Mouse (Mus musculus) hindbrain, postnatal 0 days (tissue): ENCODE data around the gene Gucy1b2. TPM values are rescaled to one million over a fixed set of nuclear protein-coding genes. Genes with fewer than 3 reads are reported as not detected.

Experiments used
- ATAC-seq: fragments of 200-750 bp; cut with Nextera tagmentation; 2 replicates; pipeline ENCODE4 v1.8.0; 2017; ENCODE audit warnings: mild to moderate bottlenecking, moderate TSS enrichment, moderate library complexity
- DNase-seq: peaks from one replicate; pipeline ENCODE4 v3.0.0-alpha.2; 2015; ENCODE audit warnings: low spot score
- H3K27ac ChIP-seq: fragments of 300-500 bp; sonication (generic); 2 replicates; pipeline ENCODE4 v1.5.1; 2014; ENCODE audit warnings: mild to moderate bottlenecking
- H3K27me3 ChIP-seq: fragments of 300-500 bp; sonication (generic); 2 replicates; pipeline ENCODE4 v1.6.1; 2014; ENCODE audit warnings: low read length, mixed read lengths; ENCODE audit not compliant: insufficient read depth
- H3K36me3 ChIP-seq: fragments of 300-500 bp; sonication (generic); 2 replicates; pipeline ENCODE4 v1.6.1; 2014; ENCODE audit warnings: low read length, mixed read lengths; ENCODE audit not compliant: insufficient read depth
- H3K4me1 ChIP-seq: fragments of 300-500 bp; sonication (generic); 2 replicates; pipeline ENCODE4 v1.6.1; 2014; ENCODE audit warnings: antibody characterized with exemption, low read length, mixed read lengths; ENCODE audit not compliant: insufficient read depth
- H3K4me2 ChIP-seq: fragments of 300-500 bp; sonication (generic); 2 replicates; pipeline ENCODE4 v1.6.1; 2014; ENCODE audit warnings: low read depth, mild to moderate bottlenecking, low read length, moderate library complexity, mixed read lengths
- H3K4me3 ChIP-seq: fragments of 300-500 bp; sonication (generic); 2 replicates; pipeline ENCODE4 v1.5.1; 2014; ENCODE audit warnings: low read length
- H3K9ac ChIP-seq: fragments of 300-500 bp; sonication (generic); replicated peaks from 2 replicates; pipeline ENCODE4 v1.6.1; 2014; ENCODE audit warnings: mild to moderate bottlenecking, low read length, moderate library complexity, mixed read lengths
- H3K9me3 ChIP-seq: fragments of 300-500 bp; sonication (generic); 2 replicates; pipeline ENCODE4 v1.6.1; 2016; ENCODE audit warnings: low read length, mixed read lengths
- CTCF ChIP-seq: IDR thresholded peaks from 2 replicates; pipeline ENCODE4 v1.5.1; 2016; ENCODE audit warnings: antibody characterized with exemption, control low read depth, low read depth
- WGBS: fragments of 180-500 bp; shearing (Covaris S2); extraction: QIAGEN DNeasy Blood & Tissue Kit; methylation state at CpG from one replicate; pipeline ENCODE4 v1.1.7; 2014; 5-methylcytosine and 5-hydroxymethylcytosine counted together
- polyA plus RNA-seq: library from polyadenylated mRNA; unstranded; fragments of >200 nt; fragmentation: Nextera tagmentation; extraction: Ambion mirVana; gene quantifications from 2 replicates; pipeline ENCODE4 v1.2.1, GENCODE M21; 2015
- total RNA-seq: library from RNA; depleted of rRNA; stranded (reverse); fragments of >200 nt; gene quantifications from 2 replicates; pipeline ENCODE4 v1.2.3, GENCODE M21; 2014

Gene Gucy1b2
- total and polyA plus RNA-seq, 2 experiments from 2014 or later: 0.80 to 2.2 TPM

GRCm38 (mm10) chr14:62447214-62447548 lies 8.9 kb downstream of the Gucy1b2 start:
- TF ChIP-seq CTCF: no peak
- Histone ChIP-seq H3K4me1 (no peaks in the 10 kb centered on the region), H3K27ac (no peak overlapping the region), H3K4me2 (no peak overlapping the region), H3K9me3 (no peaks in the 10 kb centered on the region), H3K9ac (no peak overlapping the region), H3K4me3 (no peak overlapping the region), H3K27me3 (no peaks in the 10 kb centered on the region), H3K36me3 (no peaks in the 10 kb centered on the region)
- WGBS: 49% methylated on average over 3 of the region's 3 CpGs
- DNase-seq (peak; percentile 71), ATAC-seq (0 out of 2 replicates have a peak, but pooled peaks have one; percentile 51)

GRCm38 (mm10) chr14:62446385-62447213 lies 9.5 kb downstream of the Gucy1b2 start:
- no peak for TF ChIP-seq CTCF
- no peaks in the 10 kb centered on the region for H3K9me3 ChIP-seq
- no peak overlapping the region for H3K9ac ChIP-seq
- no peak overlapping the region for H3K27ac ChIP-seq
- no peaks in the 10 kb centered on the region for H3K4me1 ChIP-seq
- DNase-seq: no peak
- no peaks in the 10 kb centered on the region for H3K36me3 ChIP-seq
- no peak overlapping the region for H3K4me3 ChIP-seq
- ATAC-seq: 0 out of 2 replicates have a peak, but pooled peaks have one; percentile 51
- WGBS: 56% methylated on average over 7 of the region's 7 CpGs
- H3K27me3 ChIP-seq: no peaks in the 10 kb centered on the region
- H3K4me2 ChIP-seq: no peak overlapping the region

GRCm38 (mm10) chr14:62443840-62444430 lies 12.2 kb downstream of the Gucy1b2 start:
- Histone ChIP-seq H3K27me3 (no peaks in the 10 kb centered on the region), H3K36me3 (no peaks in the 10 kb centered on the region), H3K9ac (no peak overlapping the region), H3K4me2 (no peak overlapping the region), H3K27ac (no peak overlapping the region), H3K4me3 (no peak overlapping the region), H3K4me1 (no peaks in the 10 kb centered on the region), H3K9me3 (no peaks in the 10 kb centered on the region)
- TF ChIP-seq CTCF: no peak
- WGBS: 82% methylated on average over 6 of the region's 6 CpGs
- no peak for ATAC-seq
- no peak for DNase-seq

- ATAC-seq (no peak), DNase-seq (no peak)
- Histone ChIP-seq H3K27me3 (no peaks in the 10 kb centered on the region), H3K9ac (no peak overlapping the region), H3K4me2 (no peak overlapping the region), H3K36me3 (no peaks in the 10 kb centered on the region), H3K27ac (no peak overlapping the region), H3K4me1 (no peaks in the 10 kb centered on the region), H3K9me3 (no peaks in the 10 kb centered on the region), H3K4me3 (no peak overlapping the region)
- TF ChIP-seq CTCF: no peak
- WGBS: 47% methylated on average over 1 of the region's 1 CpGs
Measured at GRCm38 (mm10) chr14:62442971-62443370, 13.1 kb downstream of the Gucy1b2 start.

- H3K9me3 ChIP-seq: no peaks in the 10 kb centered on the region
- no peak for TF ChIP-seq CTCF
- no peak overlapping the region for H3K4me2 ChIP-seq
- no peaks in the 10 kb centered on the region for H3K27me3 ChIP-seq
- H3K4me3 ChIP-seq: no peak overlapping the region
- no peak overlapping the region for H3K9ac ChIP-seq
- no peaks in the 10 kb centered on the region for H3K36me3 ChIP-seq
- no peaks in the 10 kb centered on the region for H3K4me1 ChIP-seq
- no peak for DNase-seq
- ATAC-seq: no peak
- H3K27ac ChIP-seq: no peak overlapping the region
Measured at GRCm38 (mm10) chr14:62440036-62440435, 16.1 kb downstream of the Gucy1b2 start.

- no peak overlapping the region for H3K4me3 ChIP-seq
- 87% methylated on average over 4 of the region's 4 CpGs for WGBS
- ATAC-seq: no peak
- no peak overlapping the region for H3K4me2 ChIP-seq
- no peak overlapping the region for H3K9ac ChIP-seq
- H3K4me1 ChIP-seq: no peaks in the 10 kb centered on the region
- H3K9me3 ChIP-seq: no peaks in the 10 kb centered on the region
- H3K36me3 ChIP-seq: no peaks in the 10 kb centered on the region
- TF ChIP-seq CTCF: no peak
- no peak for DNase-seq
- H3K27ac ChIP-seq: no peak overlapping the region
- no peaks in the 10 kb centered on the region for H3K27me3 ChIP-seq
Measured at GRCm38 (mm10) chr14:62438236-62438635, 17.9 kb downstream of the Gucy1b2 start.

- no peak overlapping the region for H3K4me2 ChIP-seq
- TF ChIP-seq CTCF: no peak
Measured at GRCm38 (mm10) chr14:62437806-62438205, 18.3 kb downstream of the Gucy1b2 start.

More at GRCm38 (mm10) chr14:62437806-62438205, 18.3 kb downstream of the Gucy1b2 start:
- Histone ChIP-seq H3K9me3 (no peaks in the 10 kb centered on the region), H3K4me1 (no peaks in the 10 kb centered on the region), H3K27me3 (no peaks in the 10 kb centered on the region), H3K4me3 (no peak overlapping the region), H3K36me3 (no peaks in the 10 kb centered on the region), H3K27ac (no peak overlapping the region), H3K9ac (no peak overlapping the region)
- ATAC-seq (no peak), DNase-seq (no peak)
- 90% methylated on average over 2 of the region's 2 CpGs for WGBS
